Comparison of ENCODE assay signal across 8 mouse cellular contexts in genomic region chr9:62825791-62826393, GRCm38 (mm10). TPM values are rescaled to one million over a fixed set of nuclear protein-coding genes. Genes with fewer than 3 reads are reported as not detected.
A peak's percentile ranks its signal among the peaks of the same experiment; 100 is the strongest.
DNase-seq lines count a peak whose midpoint lies in the region; ATAC-seq and TF ChIP-seq lines count a peak whose summit lies in the region.

No protein-coding gene starts in this region.

- H3K9me3 ChIP-seq in heart, embryonic 14.5 days (ENCODE audit: control insufficient read depth, low read length): no peaks in the 10 kb centered on the region
- no peaks in the 10 kb centered on the region for H3K9me3 ChIP-seq in hindbrain, postnatal 0 days (ENCODE audit: low read length)
- no peaks in the 10 kb centered on the region for H3K9me3 ChIP-seq in neural tube, embryonic 12.5 days

- no peak for ATAC-seq in heart, embryonic 14.5 days (ENCODE audit: insufficient number of reproducible peaks, insufficient read depth, low FRiP score, low read depth)
- no peak for ATAC-seq in hindbrain, postnatal 0 days
- ATAC-seq in neural tube, embryonic 12.5 days (ENCODE audit: low FRiP score, low read depth): no peak

- H3K4me2 ChIP-seq in heart, embryonic 14.5 days (ENCODE audit: low read length): peak overlapping the region; percentile 23; the same call in 1 of the 2 replicates
- no peak overlapping the region for H3K4me2 ChIP-seq in hindbrain, postnatal 0 days (ENCODE audit: low read depth, low read length)
- H3K4me2 ChIP-seq in neural tube, embryonic 12.5 days (replicated peaks): peak overlapping the region; percentile 34

- H3K36me3 ChIP-seq in heart, embryonic 14.5 days (ENCODE audit: control insufficient read depth, insufficient read depth, low read length): no peaks in the 10 kb centered on the region
- H3K36me3 ChIP-seq in hindbrain, postnatal 0 days (ENCODE audit: insufficient read depth, low read length): no peaks in the 10 kb centered on the region
- no peaks in the 10 kb centered on the region for H3K36me3 ChIP-seq in neural tube, embryonic 12.5 days

- H3K27ac ChIP-seq in heart, embryonic 14.5 days (replicated peaks in 1 of 2; ENCODE audit: control insufficient read depth in 1 of 2, insufficient read depth in 1 of 2, low read depth in 2 of 2, low read length in 2 of 2): no peak overlapping the region
- no peak overlapping the region; the same call in 1 of the 2 replicates for H3K27ac ChIP-seq in hindbrain, postnatal 0 days
- H3K27ac ChIP-seq in neural tube, embryonic 12.5 days: no peak overlapping the region

- no peak for TF ChIP-seq CTCF in hindbrain, postnatal 0 days (IDR thresholded peaks at IDR 0.05; ENCODE audit: low read depth)

- no peak overlapping the region for H3K4me3 ChIP-seq in heart, embryonic 14.5 days (ENCODE audit: control insufficient read depth in 1 of 2, insufficient read depth in 1 of 2, low read depth in 1 of 2, low read length in 2 of 2)
- no peak overlapping the region for H3K4me3 ChIP-seq in hindbrain, postnatal 0 days (ENCODE audit: low read length)
- no peak overlapping the region for H3K4me3 ChIP-seq in neural tube, embryonic 12.5 days

- no peak for DNase-seq in heart, postnatal 14 days
- DNase-seq in ZHBTc4 (ENCODE audit: low read depth, low spot score): peak; percentile 80
- DNase-seq in hindbrain, postnatal 0 days (ENCODE audit: low spot score): peak; percentile 32
- no peak for DNase-seq in cerebellum, adult 11-12 months
- DNase-seq in spleen, postnatal 4 days (ENCODE audit: low spot score in 2 of 2): no peak
- DNase-seq in right cerebral cortex, postnatal 25 days: no peak

- H3K4me1 ChIP-seq in heart, embryonic 14.5 days (ENCODE audit: control insufficient read depth in 2 of 2, insufficient read depth in 2 of 2, low read length in 2 of 2): peaks cover 5 to 14% of the 10 kb centered on the region in 2 experiments
- H3K4me1 ChIP-seq in hindbrain, postnatal 0 days (ENCODE audit: insufficient read depth, low read length): no peaks in the 10 kb centered on the region
- H3K4me1 ChIP-seq in neural tube, embryonic 12.5 days: peaks cover 20% of the 10 kb centered on the region

- H3K9ac ChIP-seq in heart, embryonic 14.5 days (ENCODE audit: low read length): no peak overlapping the region
- H3K9ac ChIP-seq in hindbrain, postnatal 0 days (replicated peaks; ENCODE audit: low read length): no peak overlapping the region
- H3K9ac ChIP-seq in neural tube, embryonic 12.5 days: no peak overlapping the region

- WGBS in heart, embryonic 14.5 days: 14% methylated on average over 8 of the region's 9 CpGs
- WGBS in hindbrain, postnatal 0 days: 16% methylated on average over 9 of the region's 9 CpGs
- 10% methylated on average over 9 of the region's 9 CpGs for WGBS in neural tube, embryonic 12.5 days

- intact Hi-C loops in heart, postnatal 14 days (cut with DNase I): loop anchor here (5.0 kb wide), 2 partner anchors 44 to 84 kb away; no protein-coding TSS in a partner anchor

- H3K27me3 ChIP-seq in heart, embryonic 14.5 days (ENCODE audit: control insufficient read depth, insufficient read depth, low read length): no peaks in the 10 kb centered on the region
- no peaks in the 10 kb centered on the region for H3K27me3 ChIP-seq in hindbrain, postnatal 0 days (ENCODE audit: insufficient read depth, low read length)
- no peaks in the 10 kb centered on the region for H3K27me3 ChIP-seq in neural tube, embryonic 12.5 days (replicated peaks)

RNA-seq across cellular contexts. Expression of gene Cln6, which starts 12.7 kb away (rescaled TPM):
- polyA plus RNA-seq in heart, embryonic 14.5 days (2014; fragmentation: Nextera tagmentation; extraction: Ambion mirVana): 19.7 and 21.2 TPM in 2 replicates
- 10 to 100 TPM; 16.0 to 17.0 TPM for total RNA-seq in heart, postnatal 14 days (2021)
- 31.7 and 41.6 TPM in 2 replicates for total RNA-seq in hindbrain, postnatal 0 days (2014; rRNA removed)
- 9.5 and 10.4 TPM in 2 replicates for polyA plus RNA-seq in hindbrain, postnatal 0 days (2015; fragmentation: Nextera tagmentation; extraction: Ambion mirVana)
- 7.8 and 9.7 TPM in 2 replicates for polyA plus RNA-seq in neural tube, embryonic 12.5 days (2016; fragmentation: Nextera tagmentation; extraction: Ambion mirVana)

RNA-seq across cellular contexts. Expression of gene Fem1b, which starts 14.2 kb away (rescaled TPM):
- 21.0 and 21.4 TPM in 2 replicates for polyA plus RNA-seq in heart, embryonic 14.5 days (2014; fragmentation: Nextera tagmentation; extraction: Ambion mirVana)
- total RNA-seq in heart, postnatal 14 days (2021): 10 to 100 TPM; 24.8 to 25.9 TPM
- 163 and 171 TPM in 2 replicates for total RNA-seq in hindbrain, postnatal 0 days (2014; rRNA removed)
- 29.1 and 33.2 TPM in 2 replicates for polyA plus RNA-seq in hindbrain, postnatal 0 days (2015; fragmentation: Nextera tagmentation; extraction: Ambion mirVana)
- polyA plus RNA-seq in neural tube, embryonic 12.5 days (2016; fragmentation: Nextera tagmentation; extraction: Ambion mirVana): 49.9 and 52.8 TPM in 2 replicates

RNA-seq across cellular contexts. Expression of gene Calml4, which starts 32.0 kb away (rescaled TPM):
- polyA plus RNA-seq in heart, embryonic 14.5 days (2014; fragmentation: Nextera tagmentation; extraction: Ambion mirVana): 1.0 and 2.2 TPM in 2 replicates
- total RNA-seq in heart, postnatal 14 days (2021): 1 to 10 TPM; 2.4 to 2.9 TPM
- total RNA-seq in hindbrain, postnatal 0 days (2014; rRNA removed): 1.7 and 3.1 TPM in 2 replicates
- polyA plus RNA-seq in hindbrain, postnatal 0 days (2015; fragmentation: Nextera tagmentation; extraction: Ambion mirVana): 20.5 and 22.4 TPM in 2 replicates
- polyA plus RNA-seq in neural tube, embryonic 12.5 days (2016; fragmentation: Nextera tagmentation; extraction: Ambion mirVana): 2.0 and 3.5 TPM in 2 replicates

Comparison
In these comparisons a context has a peak if more than half of its experiments do, and no peak if none do; other contexts are left out.
1. DNase-seq: peak in ZHBTc4 (single experiment) and hindbrain, postnatal 0 days (single experiment); none in heart, postnatal 14 days (0 of 2), cerebellum, adult 11-12 months (single experiment), spleen, postnatal 4 days (0 of 2) and right cerebral cortex, postnatal 25 days (single experiment).